In the genomic region with DNA sequence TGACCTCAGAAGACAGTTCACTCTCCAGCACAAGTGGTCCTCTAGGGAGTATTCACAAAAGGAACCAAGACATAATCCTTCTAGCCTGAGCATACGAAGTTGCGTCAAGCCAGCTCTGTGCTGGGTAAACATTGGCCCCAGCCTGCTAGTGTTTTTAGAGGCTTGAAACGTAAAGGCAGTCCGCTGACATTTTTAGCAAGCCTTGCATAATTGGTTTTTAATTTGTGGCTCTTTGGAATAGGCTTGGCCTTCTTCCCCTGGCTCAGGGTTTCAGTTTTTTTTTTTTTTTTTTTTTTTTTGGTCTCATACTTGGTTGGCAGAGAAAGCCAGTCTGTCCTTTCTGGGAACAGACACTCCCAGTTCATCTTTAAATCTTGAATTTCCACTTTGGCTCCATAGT, we compare ENCODE assay signal across 24 mouse cellular contexts. TPM values are rescaled to one million over a fixed set of nuclear protein-coding genes. Genes with fewer than 3 reads are reported as not detected.
DNase-seq lines count a peak whose midpoint lies in the region; ATAC-seq lines count a peak whose summit lies in the region.
"Had no signal": no experiment of that assay in that cellular context is flagged by ENCODE, and none has a peak within 500 bp of the region (broad histone marks: within the 10 kb centered on the region; RNA-seq: fewer than 3 reads in every experiment).

No protein-coding gene starts in this region.

- H3K27ac ChIP-seq in lung, embryonic 16.5 days (ENCODE audit: low read length), result peak overlapping the region; percentile 13; the same call in 1 of the 2 replicates
- H3K27ac ChIP-seq: intestine, embryonic 15.5 days; liver, embryonic 13.5 days; macrophage; midbrain, embryonic 15.5 days; neural tube, embryonic 12.5 days; stomach, embryonic 15.5 days had no signal

- H3K4me3 ChIP-seq in lung, embryonic 16.5 days (ENCODE audit: low read length), result no peak overlapping the region
- H3K4me3 ChIP-seq: intestine, embryonic 15.5 days; liver, embryonic 13.5 days; midbrain, embryonic 15.5 days; neural tube, embryonic 12.5 days; stomach, embryonic 15.5 days had no signal

- H3K27me3 ChIP-seq in lung, embryonic 16.5 days (ENCODE audit: control insufficient read depth, insufficient read depth, low read depth, low read length), result no peaks in the 10 kb centered on the region
- H3K27me3 ChIP-seq: intestine, embryonic 15.5 days; liver, embryonic 13.5 days; midbrain, embryonic 15.5 days; neural tube, embryonic 12.5 days; stomach, embryonic 15.5 days had no signal

- H3K4me2 ChIP-seq in lung, embryonic 16.5 days (ENCODE audit: low read depth, low read length), result no peak overlapping the region
- H3K4me2 ChIP-seq: heart, embryonic 11.5 days; intestine, embryonic 15.5 days; liver, embryonic 13.5 days; midbrain, embryonic 15.5 days; neural tube, embryonic 12.5 days; stomach, embryonic 15.5 days had no signal

- WGBS in lung, embryonic 16.5 days, result 28% methylated on average over 4 of the region's 4 CpGs

- no peak overlapping the region for H3K9ac ChIP-seq in lung, embryonic 16.5 days (ENCODE audit: low read length)
- H3K9ac ChIP-seq: intestine, embryonic 15.5 days; liver, embryonic 13.5 days; midbrain, embryonic 15.5 days; neural tube, embryonic 12.5 days; stomach, embryonic 15.5 days had no signal

- DNase-seq in frontal cortex, postnatal 14 days (ENCODE audit: low spot score in 2 of 2), result no peak
- no peak for DNase-seq in lung, postnatal 10 days
- peak; percentile 69 for DNase-seq in brain, adult 2 months (ENCODE audit: low read depth, low spot score)
- no peak for DNase-seq in retina, embryonic 14.5 days (ENCODE audit: low spot score)
- DNase-seq: adrenal gland, adult 8-10 months; cerebellum, adult 8-10 months; cerebellum, postnatal 36 days; kidney, adult 9 months; kidney, postnatal 25 days; liver, embryonic 13.5 days; thymus, adult 18-20 months; thymus, postnatal 4 days had no signal

- H3K9me3 ChIP-seq in lung, embryonic 16.5 days (ENCODE audit: control insufficient read depth, low read length), result no peaks in the 10 kb centered on the region
- H3K9me3 ChIP-seq: G1E; intestine, embryonic 15.5 days; liver, embryonic 13.5 days; midbrain, embryonic 15.5 days; neural tube, embryonic 12.5 days; stomach, embryonic 15.5 days had no signal

- ATAC-seq in frontal cortex, adult (ENCODE audit: low TSS enrichment), result peak; percentile 41
- peak; percentile 66 for ATAC-seq in lung, embryonic 16.5 days (ENCODE audit: low read depth)
- ATAC-seq in erythroid progenitor cell, adult 5-6 weeks (replicated peaks; ENCODE audit: low FRiP score, poor library complexity, severe bottlenecking), result no peak
- ATAC-seq: CD4-positive, CD25-positive, alpha-beta regulatory T cell, adult 4 months; hindbrain, embryonic 16.5 days; intestine, embryonic 15.5 days; midbrain, embryonic 15.5 days had no signal

- peaks cover 7% of the 10 kb centered on the region for H3K4me1 ChIP-seq in lung, embryonic 16.5 days (replicated peaks; ENCODE audit: control insufficient read depth, insufficient read depth, low read length)
- H3K4me1 ChIP-seq: liver, embryonic 13.5 days had no signal

- peaks cover 7% of the 10 kb centered on the region for H3K36me3 ChIP-seq in lung, embryonic 16.5 days (ENCODE audit: control insufficient read depth, insufficient read depth, low read length)
- H3K36me3 ChIP-seq: G1E had no signal

RNA-seq across cellular contexts. Expression of gene Jdp2, which starts 15.3 kb away (rescaled TPM):
- polyA plus RNA-seq in lung, embryonic 16.5 days (2015; fragmentation: Nextera tagmentation; extraction: Ambion mirVana), result 0.49 and 0.87 TPM in 2 replicates
- total RNA-seq in erythroid progenitor cell, adult 5-6 weeks (2015; ENCODE audit: low replicate concordance), result 0.84 and 6.5 TPM in 2 replicates
- total RNA-seq in erythroid progenitor cell, adult 5-6 weeks (2017; ENCODE audit: low replicate concordance), result 1.8 and 4.9 TPM in 2 replicates
- total RNA-seq: G1E had no signal
- polyA plus RNA-seq: G1E had no signal
